In genomic region chr5:9540822-9541557, GRCm38 (mm10) we compare ENCODE assay signal across 9 mouse cellular contexts.
DNase-seq lines count a peak whose midpoint lies in the region; ATAC-seq and TF ChIP-seq lines count a peak whose summit lies in the region.
"Had no signal": no experiment of that assay in that cellular context is flagged by ENCODE, and none has a peak within 500 bp of the region (broad histone marks: within the 10 kb centered on the region; RNA-seq: fewer than 3 reads in every experiment).

No protein-coding gene starts in this region.

- no peaks in the 10 kb centered on the region for H3K27me3 ChIP-seq in hindbrain, embryonic 12.5 days
- H3K27me3 ChIP-seq: embryonic facial prominence, embryonic 13.5 days had no signal

- no peaks in the 10 kb centered on the region for H3K36me3 ChIP-seq in hindbrain, embryonic 12.5 days
- H3K36me3 ChIP-seq: embryonic facial prominence, embryonic 13.5 days had no signal

- no peak overlapping the region for H3K9ac ChIP-seq in hindbrain, embryonic 12.5 days
- H3K9ac ChIP-seq: embryonic facial prominence, embryonic 13.5 days had no signal

- H3K27ac ChIP-seq in hindbrain, embryonic 12.5 days: no peak overlapping the region
- no peak overlapping the region for H3K27ac ChIP-seq in gastrocnemius, adult 2 months
- H3K27ac ChIP-seq: embryonic facial prominence, embryonic 13.5 days had no signal

- no peak overlapping the region for H3K4me2 ChIP-seq in hindbrain, embryonic 12.5 days (replicated peaks)
- H3K4me2 ChIP-seq: embryonic facial prominence, embryonic 13.5 days had no signal

- no peak overlapping the region for H3K4me3 ChIP-seq in hindbrain, embryonic 12.5 days
- no peak overlapping the region for H3K4me3 ChIP-seq in gastrocnemius, adult 2 months
- H3K4me3 ChIP-seq: embryonic facial prominence, embryonic 13.5 days had no signal

- intact Hi-C loops in gastrocnemius, adult 2 months (cut with DNase I): no loop called here

- 33% methylated on average over 8 of the region's 8 CpGs for WGBS in hindbrain, embryonic 12.5 days

- peak; percentile 6 to 11 for DNase-seq in cerebellum, adult 18-20 months
- no peak for DNase-seq in cerebellum, adult 11-12 months
- DNase-seq in R1 (ENCODE audit: low read depth, low spot score): peak; percentile 35
- peak; percentile 51 for DNase-seq in mesoderm, embryonic 11.5 days (ENCODE audit: low read depth, low spot score)
- peak; percentile 45 for DNase-seq in testis, postnatal 10 days (ENCODE audit: low spot score)
- DNase-seq in thymus, postnatal 14 days: no peak
- DNase-seq in gastrocnemius, adult 2 months: no peak

- peak; percentile 58; the same call in 1 of the 2 replicates for ATAC-seq in hindbrain, embryonic 12.5 days (ENCODE audit: low FRiP score)

- no peaks in the 10 kb centered on the region for H3K4me1 ChIP-seq in hindbrain, embryonic 12.5 days
- H3K4me1 ChIP-seq: embryonic facial prominence, embryonic 13.5 days had no signal

- no peak for TF ChIP-seq CTCF in gastrocnemius, adult 2 months (IDR thresholded peaks at IDR 0.05)

- H3K9me3 ChIP-seq in hindbrain, embryonic 12.5 days (replicated peaks): no peaks in the 10 kb centered on the region
- H3K9me3 ChIP-seq: embryonic facial prominence, embryonic 13.5 days had no signal

Comparison
In these comparisons a context has a peak if more than half of its experiments do, and no peak if none do; other contexts are left out.
1. DNase-seq: peak in cerebellum, adult 18-20 months (2 of 2), R1 (single experiment), mesoderm, embryonic 11.5 days (single experiment) and testis, postnatal 10 days (single experiment); none in cerebellum, adult 11-12 months (single experiment), thymus, postnatal 14 days (single experiment) and gastrocnemius, adult 2 months (single experiment).